Mouse (Mus musculus): ENCODE results near the gene Pelp1.
"Not testable (repeated sequence)": the region's sequence is repeated elsewhere in the genome, so short reads cannot be mapped to it uniquely, and the experiment has no call there.

Gene Pelp1

GRCm38 (mm10) chr11:70419486-70419885 lies 9.7 kb upstream of the Pelp1 start:
- DNase-seq (ENCODE audit: low spot score), result no peak

GRCm38 (mm10) chr11:70418199-70418598 lies 8.4 kb upstream of the Pelp1 start:
- no peak for DNase-seq (ENCODE audit: low spot score)

- DNase-seq (ENCODE audit: low spot score), result peak; percentile 65
Observed at GRCm38 (mm10) chr11:70413961-70414360, 4.1 kb upstream of the Pelp1 start.

GRCm38 (mm10) chr11:70412591-70412990 lies 2.8 kb upstream of the Pelp1 start:
- DNase-seq (ENCODE audit: low spot score), result no peak

GRCm38 (mm10) chr11:70410297-70410643 lies 439 bp upstream of the Pelp1 start:
- no peak for DNase-seq (ENCODE audit: low spot score)

- no peak for DNase-seq (ENCODE audit: low spot score)
Observed at GRCm38 (mm10) chr11:70403598-70403997, 6.2 kb downstream of the Pelp1 start.

- no peak for DNase-seq (ENCODE audit: low spot score)
Observed at GRCm38 (mm10) chr11:70389421-70389820, 20.4 kb downstream of the Pelp1 start.

- DNase-seq (ENCODE audit: low spot score), result no peak
Observed at GRCm38 (mm10) chr11:70387436-70387835, 22.4 kb downstream of the Pelp1 start.

- no peak for DNase-seq (ENCODE audit: low spot score)
Observed at GRCm38 (mm10) chr11:70384136-70384535, 25.7 kb downstream of the Pelp1 start.

- DNase-seq (ENCODE audit: low spot score), result no peak
Observed at GRCm38 (mm10) chr11:70381330-70381729, 28.5 kb downstream of the Pelp1 start.

GRCm38 (mm10) chr11:70380478-70381005 lies 29.3 kb downstream of the Pelp1 start:
- no peak for DNase-seq (ENCODE audit: low spot score)

GRCm38 (mm10) chr11:70376054-70376453 lies 33.8 kb downstream of the Pelp1 start:
- DNase-seq (ENCODE audit: low spot score), result no peak

- no peak for DNase-seq (ENCODE audit: low spot score)
Observed at GRCm38 (mm10) chr11:70374302-70374701, 35.5 kb downstream of the Pelp1 start.

- no peak for DNase-seq (ENCODE audit: low spot score)
Observed at GRCm38 (mm10) chr11:70372849-70373557, 36.8 kb downstream of the Pelp1 start.

GRCm38 (mm10) chr11:70372396-70372795 lies 37.4 kb downstream of the Pelp1 start:
- no peak for DNase-seq (ENCODE audit: low spot score)

- not testable (repeated sequence) for DNase-seq (ENCODE audit: low spot score)
Observed at GRCm38 (mm10) chr11:70368626-70369025, 41.2 kb downstream of the Pelp1 start.

GRCm38 (mm10) chr11:70367701-70368100 lies 42.1 kb downstream of the Pelp1 start:
- not testable (repeated sequence) for DNase-seq (ENCODE audit: low spot score)

GRCm38 (mm10) chr11:70351868-70352267 lies 58.0 kb downstream of the Pelp1 start, which contains the start of gene Alox15:
Gene Alox15 (minus strand): TSS chr11:70352031.
- DNase-seq (ENCODE audit: low spot score), result no peak

GRCm38 (mm10) chr11:70348630-70349029 lies 61.2 kb downstream of the Pelp1 start:
- DNase-seq (ENCODE audit: low spot score), result no peak

GRCm38 (mm10) chr11:70347861-70348260 lies 62.0 kb downstream of the Pelp1 start:
- no peak for DNase-seq (ENCODE audit: low spot score)

- no peak for DNase-seq (ENCODE audit: low spot score)
Observed at GRCm38 (mm10) chr11:70345546-70345945, 64.3 kb downstream of the Pelp1 start.

GRCm38 (mm10) chr11:70345061-70345460 lies 64.8 kb downstream of the Pelp1 start:
- DNase-seq (ENCODE audit: low spot score), result no peak
